Mouse (Mus musculus) C2C12 (cell line): ENCODE results near the gene Dnm2.

Experiments
- CTCF ChIP-seq: IDR thresholded peaks from one replicate; pipeline ENCODE4 v1.5.1; 2011; ENCODE audit not compliant: control insufficient read depth, insufficient read depth, insufficient read length
- USF1 ChIP-seq: IDR thresholded peaks from one replicate; pipeline ENCODE4 v1.6.1; 2011; ENCODE audit warnings: low read depth, mild to moderate bottlenecking, control low read depth, moderate library complexity

GRCm38 (mm10) chr9:21427773-21428172, 3.1 kb downstream of the Dnm2 start:
- TF ChIP-seq CTCF (no peak), USF1 (no peak)
